Mouse (Mus musculus): Measurements from ENCODE around the gene Phc1. TPM values are rescaled to one million over a fixed set of nuclear protein-coding genes. Genes with fewer than 3 reads are reported as not detected.
"Not testable (repeated sequence)": the region's sequence is repeated elsewhere in the genome, so short reads cannot be mapped to it uniquely, and the experiment has no call there.

Gene Phc1
- 15.5 TPM for polyA plus RNA-seq (2012; fragmentation: generic; extraction: Trizol)

DNA sequence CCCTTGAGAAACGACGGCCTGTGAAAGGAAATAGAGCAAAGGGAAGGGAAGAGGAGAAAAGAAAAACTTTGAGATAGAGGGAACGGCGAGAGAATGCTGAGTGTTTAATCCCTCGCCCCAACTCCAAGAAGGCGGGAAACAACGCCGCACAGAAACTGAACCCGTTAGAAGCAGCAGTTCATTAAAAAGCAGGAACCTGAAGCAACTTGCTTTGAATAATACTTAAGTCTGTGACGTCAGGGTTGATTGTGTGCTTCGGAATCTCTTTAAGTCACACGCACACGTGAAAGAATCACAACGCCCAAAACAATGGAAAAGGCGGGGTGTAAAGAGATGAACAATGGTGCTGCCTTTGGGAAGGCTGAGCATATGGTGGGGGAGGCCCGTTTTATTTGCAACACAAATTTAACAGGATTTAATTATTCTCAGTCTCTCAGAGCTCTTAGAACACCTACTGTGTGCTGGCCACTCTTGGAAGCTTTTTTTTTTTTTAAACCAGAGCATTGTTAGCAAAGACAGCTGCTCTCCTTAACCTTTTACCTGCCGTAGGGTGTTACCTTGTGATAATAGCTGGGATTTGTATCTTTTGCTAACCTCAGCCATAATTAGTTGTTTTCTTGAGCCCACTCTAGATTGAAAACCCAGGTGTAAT is at the start of gene Phc1:
Gene Phc1 (minus strand): TSS at position 213 of the 652 bp plus-strand sequence.
- Histone ChIP-seq H3K36me3 (ENCODE audit: control insufficient read depth, insufficient read depth) (no peaks in the 10 kb centered on the region), H3ac (ENCODE audit: control insufficient read depth, insufficient read length) (peak within 1 kb of the TSS; percentile 35), H3K27me3 (ENCODE audit: control insufficient read depth, insufficient read depth, insufficient read length) (no peaks in the 10 kb centered on the region), H3K4me3 (peak within 1 kb of the TSS; percentile 42), H3K79me2 (ENCODE audit: control insufficient read depth, insufficient read depth) (no peaks in the 10 kb centered on the region), H3K4me2 (ENCODE audit: low read depth) (peak within 1 kb of the TSS; percentile 93)
- TF ChIP-seq SRF (IDR thresholded peaks at IDR 0.05; ENCODE audit: control insufficient read depth, insufficient read length, low read depth) (no peak), TCF3 (IDR thresholded peaks at IDR 0.05; ENCODE audit: insufficient read length, low read depth) (no peak), CEBPB (IDR thresholded peaks at IDR 0.05; ENCODE audit: insufficient read depth, poor library complexity, severe bottlenecking) (no peak), E2F4 (IDR thresholded peaks at IDR 0.05; ENCODE audit: insufficient read depth) (no peak), MYOG (IDR thresholded peaks at IDR 0.05; ENCODE audit: control insufficient read depth in 1 of 3, insufficient read depth in 1 of 3, insufficient read length in 2 of 3, low read depth in 2 of 3) (no peak), MAX (IDR thresholded peaks at IDR 0.05; ENCODE audit: low read depth) (no peak), POLR2A (IDR thresholded peaks at IDR 0.05; ENCODE audit: insufficient read length, low read depth) (no peak), POLR2AphosphoS2 (IDR thresholded peaks at IDR 0.05; ENCODE audit: insufficient read length, low read depth) (no peak), TCF12 (IDR thresholded peaks at IDR 0.05; ENCODE audit: insufficient read depth, poor library complexity, severe bottlenecking) (no peak), REST (IDR thresholded peaks at IDR 0.05; ENCODE audit: insufficient read depth, insufficient read length) (no peak), MYOD1 (IDR thresholded peaks at IDR 0.05; ENCODE audit: control insufficient read depth in 1 of 3, insufficient read length in 2 of 3, low read depth in 2 of 3) (no peak)

DNA sequence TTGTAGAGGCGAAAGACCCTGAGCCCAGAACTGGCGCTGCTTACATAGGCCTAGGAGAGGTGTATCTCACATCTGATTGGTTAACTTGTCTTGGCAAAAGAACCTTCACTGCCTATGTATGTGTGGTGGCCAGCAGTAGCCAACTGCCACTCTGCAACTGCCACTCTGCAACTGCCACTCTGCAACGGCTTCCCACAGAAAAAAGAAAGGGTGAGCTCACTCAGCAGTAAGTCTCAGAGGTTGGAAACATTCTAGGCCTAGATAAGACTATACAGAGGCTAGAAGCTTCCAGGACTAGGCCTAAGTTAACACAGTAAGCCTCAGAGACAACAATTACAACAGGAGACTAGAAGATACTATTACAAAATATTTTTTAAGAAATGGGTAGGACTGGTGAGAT is 49.6 kb upstream of the Phc1 start:
- H3ac ChIP-seq (ENCODE audit: control insufficient read depth, insufficient read length); H3K79me2 ChIP-seq (ENCODE audit: control insufficient read depth, insufficient read depth); H3K27me3 ChIP-seq (ENCODE audit: control insufficient read depth, insufficient read depth, insufficient read length); H3K36me3 ChIP-seq (ENCODE audit: control insufficient read depth, insufficient read depth); H3K4me2 ChIP-seq (ENCODE audit: low read depth); H3K4me3 ChIP-seq: not testable (repeated sequence)

DNA sequence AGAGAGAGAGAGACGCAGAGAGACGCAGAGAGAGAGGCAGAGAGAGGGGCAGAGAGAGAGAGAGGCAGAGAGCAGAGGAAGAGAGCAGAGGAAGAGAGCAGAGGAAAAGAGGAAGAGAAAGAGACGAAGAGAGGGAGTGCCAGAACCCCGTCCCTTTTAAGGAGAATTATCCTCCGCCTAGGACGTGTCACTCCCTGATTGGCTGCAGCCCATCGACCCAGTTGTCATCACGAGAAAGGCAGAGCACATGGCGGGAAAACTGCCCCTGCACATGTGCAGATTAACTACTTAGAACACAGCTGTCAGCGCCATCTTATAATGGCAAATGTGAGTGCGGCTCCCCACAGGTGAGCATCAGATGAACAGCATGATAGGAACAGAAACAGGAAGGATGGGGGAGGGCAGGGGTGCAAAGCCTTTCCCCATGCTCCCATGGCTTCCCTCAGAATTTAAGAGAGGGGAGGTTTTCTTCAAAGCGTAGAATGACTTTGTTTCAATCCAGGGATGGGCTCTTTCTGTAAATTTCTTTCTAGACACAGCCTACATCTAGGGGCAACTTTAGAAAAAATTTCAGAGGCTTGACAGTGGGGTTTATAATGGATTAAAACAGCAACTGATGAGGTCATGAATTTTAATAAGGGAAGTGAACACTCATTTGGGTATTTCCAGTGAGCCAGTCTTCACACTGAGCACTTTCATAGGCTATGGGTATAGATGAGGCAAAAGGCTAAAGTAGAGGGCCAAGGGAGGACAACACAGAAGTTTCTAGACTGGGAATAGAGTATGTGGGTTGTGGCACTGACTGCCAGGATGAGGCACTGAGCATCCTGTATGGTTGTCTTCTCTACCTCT is 47.0 kb upstream of the Phc1 start:
- not testable (repeated sequence) for H3K36me3 ChIP-seq (ENCODE audit: control insufficient read depth, insufficient read depth); H3ac ChIP-seq (ENCODE audit: control insufficient read depth, insufficient read length); H3K4me3 ChIP-seq; H3K27me3 ChIP-seq (ENCODE audit: control insufficient read depth, insufficient read depth, insufficient read length); H3K4me2 ChIP-seq (ENCODE audit: low read depth); H3K79me2 ChIP-seq (ENCODE audit: control insufficient read depth, insufficient read depth)

DNA sequence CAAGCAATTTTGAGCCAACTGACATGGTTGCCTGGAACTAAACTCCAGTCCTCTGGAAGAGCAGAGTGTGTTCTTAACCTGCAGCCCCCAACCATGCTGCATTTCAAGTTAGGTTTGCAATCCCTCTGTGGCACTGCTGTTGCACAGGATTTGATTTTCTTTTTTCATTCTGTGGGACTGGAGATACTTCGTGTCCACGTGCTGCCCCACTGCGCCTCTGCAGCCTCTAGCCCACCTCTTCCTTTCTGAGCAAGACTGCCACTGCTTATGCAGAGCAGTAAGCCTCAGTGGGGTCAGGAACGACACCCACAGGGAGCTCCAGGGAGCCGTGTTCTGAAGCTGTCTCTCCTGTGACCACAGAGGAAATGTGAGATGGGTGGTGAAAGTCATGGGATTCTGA is 45.4 kb upstream of the Phc1 start:
- no peaks in the 10 kb centered on the region for H3K36me3 ChIP-seq (ENCODE audit: control insufficient read depth, insufficient read depth)
- no peak overlapping the region for H3ac ChIP-seq (ENCODE audit: control insufficient read depth, insufficient read length)
- no peaks in the 10 kb centered on the region for H3K79me2 ChIP-seq (ENCODE audit: control insufficient read depth, insufficient read depth)
- H3K27me3 ChIP-seq (ENCODE audit: control insufficient read depth, insufficient read depth, insufficient read length): no peaks in the 10 kb centered on the region
- no peak overlapping the region for H3K4me3 ChIP-seq
- TF ChIP-seq SRF (IDR thresholded peaks at IDR 0.05; ENCODE audit: control insufficient read depth, insufficient read length, low read depth) (no peak), TCF12 (IDR thresholded peaks at IDR 0.05; ENCODE audit: insufficient read depth, poor library complexity, severe bottlenecking) (no peak), MYOD1 (IDR thresholded peaks at IDR 0.05; ENCODE audit: control insufficient read depth in 1 of 3, insufficient read length in 2 of 3, low read depth in 2 of 3) (no peak), TCF3 (IDR thresholded peaks at IDR 0.05; ENCODE audit: insufficient read length, low read depth) (no peak), REST (IDR thresholded peaks at IDR 0.05; ENCODE audit: insufficient read depth, insufficient read length) (no peak), POLR2A (IDR thresholded peaks at IDR 0.05; ENCODE audit: insufficient read length, low read depth) (no peak), CEBPB (IDR thresholded peaks at IDR 0.05; ENCODE audit: insufficient read depth, poor library complexity, severe bottlenecking) (no peak), POLR2AphosphoS2 (IDR thresholded peaks at IDR 0.05; ENCODE audit: insufficient read length, low read depth) (no peak), MAX (IDR thresholded peaks at IDR 0.05; ENCODE audit: low read depth) (no peak), USF1 (IDR thresholded peaks at IDR 0.05; ENCODE audit: low read depth) (no peak), E2F4 (IDR thresholded peaks at IDR 0.05; ENCODE audit: insufficient read depth) (no peak), MYOG (IDR thresholded peaks at IDR 0.05; ENCODE audit: control insufficient read depth in 1 of 3, insufficient read depth in 1 of 3, insufficient read length in 2 of 3, low read depth in 2 of 3) (no peak)
- no peak overlapping the region for H3K4me2 ChIP-seq (ENCODE audit: low read depth)

DNA sequence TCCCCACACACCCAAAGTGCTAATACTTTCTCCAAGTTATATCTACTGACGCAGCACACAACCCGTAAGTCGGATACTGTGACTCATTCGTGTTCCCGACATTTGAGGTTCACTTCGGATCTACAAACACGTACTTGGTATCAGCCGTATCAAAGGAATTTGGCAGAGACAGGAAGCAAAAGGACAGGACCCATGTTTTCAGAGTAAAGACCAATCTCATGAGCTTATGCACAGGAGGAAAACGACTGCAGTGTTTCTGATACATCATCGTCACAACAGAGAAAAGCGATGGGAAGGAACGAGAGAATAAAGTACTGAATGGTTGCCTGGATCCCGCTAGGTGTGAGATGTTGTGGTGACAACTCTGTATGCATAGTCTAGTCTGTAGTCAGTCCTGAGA is 44.5 kb upstream of the Phc1 start:
- H3K4me3 ChIP-seq: no peak overlapping the region
- H3K79me2 ChIP-seq (ENCODE audit: control insufficient read depth, insufficient read depth): no peaks in the 10 kb centered on the region
- H3K36me3 ChIP-seq (ENCODE audit: control insufficient read depth, insufficient read depth): no peaks in the 10 kb centered on the region
- no peak overlapping the region for H3ac ChIP-seq (ENCODE audit: control insufficient read depth, insufficient read length)
- H3K27me3 ChIP-seq (ENCODE audit: control insufficient read depth, insufficient read depth, insufficient read length): no peaks in the 10 kb centered on the region
- no peak overlapping the region for H3K4me2 ChIP-seq (ENCODE audit: low read depth)
- no peak for TF ChIP-seq TCF12 (IDR thresholded peaks at IDR 0.05; ENCODE audit: insufficient read depth, poor library complexity, severe bottlenecking)

All from myocyte (in vitro differentiated cells).